Mouse (Mus musculus) right cerebral cortex, postnatal 4 days (tissue): Measurements from ENCODE around the gene Frem2.

Source experiments
- DNase-seq: peaks from one replicate; pipeline ENCODE4 v3.0.0-alpha.2; 2022

Frem2 gene

DNA sequence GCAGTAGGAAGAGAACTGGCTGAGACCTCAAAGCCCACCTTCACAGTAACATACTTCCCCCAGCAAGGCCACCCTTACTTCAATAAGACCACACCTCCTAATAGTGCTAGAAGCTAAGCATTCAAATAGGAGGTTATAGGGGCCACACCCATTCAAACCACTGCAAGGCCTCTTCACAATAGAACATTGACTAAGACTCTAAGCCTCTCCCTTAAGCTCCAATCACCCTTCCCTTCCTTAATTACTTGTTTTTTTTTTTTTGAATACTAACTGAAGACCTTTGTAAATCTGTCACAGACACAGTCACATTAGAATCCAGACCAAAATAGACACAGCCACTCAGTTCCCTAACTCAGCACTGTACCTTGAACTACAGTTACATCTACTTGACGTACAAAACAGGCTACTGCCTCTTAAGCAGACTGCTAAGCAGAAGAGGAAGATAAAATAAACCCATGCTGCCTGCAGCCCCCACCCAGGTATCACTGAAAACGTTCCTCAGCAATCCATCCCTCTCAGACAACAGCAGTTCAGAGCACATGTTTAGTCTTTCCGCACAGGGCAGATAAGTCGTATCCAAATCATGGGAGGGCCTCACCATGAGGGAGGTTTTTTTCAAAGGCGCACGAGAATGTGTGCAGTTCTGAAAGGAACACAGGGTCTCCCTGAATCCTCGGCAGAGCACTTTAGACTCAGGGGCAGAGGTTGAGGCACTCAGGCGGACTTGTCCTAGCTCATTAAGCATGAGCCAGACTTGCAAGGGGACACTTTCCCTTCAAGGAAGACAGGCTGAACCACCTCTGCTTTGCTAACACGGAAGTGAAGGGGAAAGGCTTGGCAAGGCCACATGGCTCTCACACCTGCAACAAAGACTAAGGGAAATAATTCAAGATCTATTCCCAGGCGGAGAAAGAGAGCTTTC, 101.9 kb downstream of the Frem2 start:
- DNase-seq = no peak

DNA sequence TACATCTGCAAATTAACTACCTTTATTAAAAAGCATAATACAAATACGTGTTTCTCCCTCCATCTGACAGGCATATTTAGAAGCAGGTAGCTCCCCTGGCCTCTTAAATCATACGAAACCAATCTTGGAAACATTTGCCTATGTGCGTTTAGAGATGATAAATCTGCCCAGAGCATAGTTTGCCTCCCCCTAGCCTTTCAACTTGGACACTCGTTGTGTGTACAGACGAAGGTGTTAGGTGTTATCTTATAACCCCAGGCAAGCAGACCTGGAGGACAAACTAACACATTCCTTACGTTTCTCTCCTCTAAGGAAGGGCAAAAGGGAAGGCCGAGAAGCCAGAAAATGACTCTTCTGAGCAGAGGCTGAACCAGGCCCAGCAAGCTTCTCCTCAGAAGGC, 104.5 kb downstream of the Frem2 start:
- DNase-seq = no peak

DNA sequence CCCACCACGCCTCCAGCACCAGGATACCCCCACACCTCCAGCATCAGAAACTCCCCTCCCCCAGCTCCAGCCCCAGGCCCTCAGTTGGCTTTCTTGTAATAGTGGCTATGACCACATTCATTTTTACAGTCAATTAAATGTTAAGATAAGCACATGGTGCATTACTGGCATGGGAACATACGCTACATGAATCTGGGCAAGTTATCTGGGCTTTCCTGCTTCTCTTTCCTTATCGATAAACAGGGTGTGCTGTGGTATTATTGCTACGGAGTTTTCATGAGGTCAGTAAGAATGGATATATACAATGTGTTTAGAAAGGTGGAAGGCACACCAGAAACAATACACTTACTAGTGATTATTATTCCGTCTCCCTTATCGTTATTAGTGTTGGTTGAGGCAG, 125.1 kb downstream of the Frem2 start:
- DNase-seq = no peak

DNA sequence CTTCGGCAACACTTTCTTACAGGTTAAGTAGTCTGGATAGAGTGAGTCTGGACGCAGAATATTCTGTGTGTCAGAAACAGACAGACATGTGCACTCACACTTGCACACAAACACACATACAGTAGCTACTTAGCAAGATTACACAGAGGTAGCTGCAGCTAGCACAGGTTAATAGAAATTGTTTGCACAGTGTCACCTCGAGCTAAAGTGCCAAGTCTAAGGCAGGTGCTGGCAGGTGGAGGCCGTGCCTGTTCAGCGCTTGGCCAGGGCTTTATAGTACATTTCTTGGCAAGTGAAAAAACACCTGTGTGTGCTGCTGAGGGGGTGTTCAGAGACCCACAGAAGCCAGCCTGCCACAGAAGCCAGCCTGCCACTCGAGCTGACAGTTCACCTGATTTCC, 126.8 kb downstream of the Frem2 start:
- no peak for DNase-seq

DNA sequence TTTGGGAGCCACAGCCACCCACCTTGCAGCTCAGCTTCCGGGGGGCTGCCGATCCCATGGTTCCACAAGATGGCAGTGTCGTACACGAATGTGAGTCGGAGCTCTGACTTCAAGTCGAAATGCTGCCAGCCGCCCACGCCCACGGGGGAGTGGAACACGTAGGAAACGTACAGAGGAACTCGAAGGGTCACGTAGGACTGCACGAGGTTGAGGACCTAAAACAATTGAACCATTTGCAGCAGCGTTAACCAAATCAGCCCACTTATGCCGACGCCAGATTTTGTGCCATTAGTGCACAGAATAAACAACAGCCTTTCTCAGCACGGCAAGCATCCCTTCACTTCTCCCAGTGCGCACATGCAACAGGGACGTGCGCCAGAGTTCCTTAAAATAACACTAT, 131.4 kb downstream of the Frem2 start:
- peak; percentile 94 for DNase-seq

DNA sequence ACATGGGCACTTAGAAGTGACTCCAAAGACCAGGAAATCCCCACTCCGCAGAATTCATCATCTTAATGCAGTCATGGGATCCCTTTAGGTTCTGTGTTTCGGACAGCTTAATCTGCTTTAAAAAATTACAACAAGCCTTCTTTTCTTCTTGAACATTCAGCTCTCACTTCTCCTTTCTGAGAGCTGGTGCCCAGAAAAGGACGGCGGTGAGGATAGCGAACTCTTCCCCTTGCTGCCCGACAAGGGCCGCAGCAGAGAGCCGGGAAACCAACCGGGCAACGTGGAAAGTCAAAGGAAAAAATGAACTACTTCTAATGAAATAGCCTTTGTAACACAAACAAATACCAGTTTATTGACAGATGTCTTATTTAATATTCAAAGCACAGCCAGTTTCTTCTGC, 134.4 kb downstream of the Frem2 start:
- no peak for DNase-seq

DNA sequence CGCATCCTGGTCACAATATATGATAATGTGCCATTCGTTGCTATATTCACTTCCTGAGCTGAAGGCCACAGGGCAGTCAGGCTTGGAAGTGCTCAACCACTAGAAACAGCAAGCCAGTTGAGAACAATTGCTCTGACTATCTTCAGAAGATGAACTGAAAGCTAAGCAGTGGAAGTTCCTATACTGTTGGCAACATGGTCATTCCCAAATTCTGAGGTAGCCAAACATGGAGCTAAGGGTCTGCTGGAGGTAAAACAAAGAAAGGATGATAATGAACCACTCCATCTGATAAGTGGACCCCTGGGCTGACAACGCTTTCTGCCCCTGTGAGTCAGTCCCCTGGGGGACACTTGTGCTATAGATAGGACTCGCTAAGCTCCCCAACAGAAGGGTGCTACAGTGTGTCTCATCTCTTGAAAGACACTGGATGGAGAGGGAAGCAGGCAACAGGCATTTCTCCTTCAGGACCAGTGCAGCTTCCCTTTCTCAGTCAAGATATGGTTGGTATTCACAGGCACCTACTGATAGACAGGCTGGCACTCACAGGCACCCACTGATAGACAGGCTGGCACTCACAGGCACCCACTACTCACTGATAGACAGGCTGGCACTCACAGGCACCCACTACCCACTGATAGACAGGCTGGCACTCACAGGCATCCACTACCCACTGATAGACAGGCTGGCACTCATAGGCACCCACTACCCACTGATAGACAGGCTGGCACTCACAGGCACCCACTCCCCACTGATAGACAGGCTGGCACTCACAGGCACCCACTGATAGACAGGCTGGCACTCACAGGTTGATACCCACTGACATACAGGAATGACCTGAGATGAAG, 142.7 kb downstream of the Frem2 start:
- no peak for DNase-seq

DNA sequence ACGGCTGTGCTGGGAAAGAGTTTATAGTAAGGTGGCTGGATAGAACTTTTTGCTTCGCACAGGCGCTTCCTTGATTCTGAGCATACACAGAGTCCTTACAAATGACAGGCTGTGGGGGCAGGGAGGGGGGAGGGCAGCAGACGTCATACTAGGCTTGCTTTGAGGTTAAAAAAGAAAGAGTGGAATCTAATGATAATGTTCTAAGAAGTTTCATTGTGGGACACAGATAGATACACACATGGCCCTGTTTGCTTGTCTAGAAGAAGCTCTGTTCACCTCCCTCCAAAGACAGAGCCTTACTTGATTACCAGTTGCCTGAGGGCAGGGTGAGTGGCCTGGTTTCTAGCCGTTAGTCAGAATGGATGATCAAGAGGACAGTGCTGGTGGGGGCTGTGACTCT, 144.1 kb downstream of the Frem2 start:
- no peak for DNase-seq

DNA sequence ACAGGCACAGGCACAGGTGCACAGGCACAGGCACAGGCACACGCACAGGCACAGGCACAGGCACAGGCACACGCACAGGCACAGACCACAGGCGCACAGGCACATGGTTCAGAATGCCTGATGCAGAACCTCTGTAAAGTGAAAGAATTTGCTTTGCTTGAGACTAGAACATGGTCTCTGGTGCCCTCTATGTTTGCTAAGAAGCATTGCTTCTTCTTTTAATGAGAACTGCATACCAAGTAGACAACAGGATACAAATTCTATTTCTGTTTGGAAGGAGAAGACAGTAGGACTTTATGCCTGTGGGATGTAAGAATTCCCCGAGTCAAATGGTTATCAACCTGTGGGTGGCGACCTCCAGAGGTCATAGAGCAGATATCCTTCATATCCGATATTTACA, 154.7 kb downstream of the Frem2 start:
- DNase-seq = no peak

DNA sequence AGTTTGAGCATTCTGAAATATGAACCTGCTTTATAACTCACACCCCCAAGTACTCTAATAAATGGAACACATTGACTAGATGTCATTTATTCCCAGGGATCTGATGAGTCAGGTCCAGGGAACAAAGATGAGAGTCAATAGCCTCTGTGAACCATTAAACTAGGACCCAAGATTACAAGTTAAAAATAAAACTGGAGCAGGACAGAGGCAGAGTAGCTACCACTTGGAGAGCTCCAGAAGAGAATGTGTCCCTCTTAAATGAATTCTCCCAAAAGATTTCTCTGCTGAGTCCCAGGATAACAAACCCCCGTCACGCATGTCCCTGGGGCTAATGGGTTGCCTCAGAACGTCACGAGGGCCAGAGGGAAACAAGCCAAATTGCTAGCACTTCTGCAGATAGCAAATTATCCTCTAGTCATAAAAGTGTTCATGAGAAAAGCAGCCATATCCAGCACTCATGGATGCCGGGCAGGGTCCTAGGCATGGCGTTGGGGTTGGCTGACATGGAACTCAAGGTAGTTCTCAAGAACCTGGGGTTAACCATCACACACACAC, 158.7 kb downstream of the Frem2 start:
- no peak for DNase-seq

DNA sequence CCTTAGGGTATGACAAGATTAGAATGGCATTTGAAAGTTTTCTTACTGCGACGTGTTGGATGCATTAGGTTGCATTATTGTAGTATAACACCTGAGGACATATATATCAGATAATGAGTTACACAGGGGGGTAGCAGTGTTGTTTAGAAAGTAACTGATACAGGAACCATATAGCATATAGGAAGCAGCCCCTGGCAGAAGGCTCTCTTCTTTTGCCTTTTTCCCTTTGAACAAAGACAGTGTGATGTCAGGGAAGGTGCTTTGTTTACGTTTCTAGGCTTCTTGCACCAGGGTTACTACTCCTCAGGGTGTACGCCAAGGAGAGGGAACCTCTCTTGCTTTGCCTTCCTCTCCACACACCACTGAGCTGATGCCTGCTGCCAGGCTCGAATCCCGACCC, 168.8 kb downstream of the Frem2 start, which contains the start of gene Stoml3:
Gene Stoml3 (plus strand): TSS at position 301 of the 400 bp plus-strand sequence.
- DNase-seq = no peak

DNA sequence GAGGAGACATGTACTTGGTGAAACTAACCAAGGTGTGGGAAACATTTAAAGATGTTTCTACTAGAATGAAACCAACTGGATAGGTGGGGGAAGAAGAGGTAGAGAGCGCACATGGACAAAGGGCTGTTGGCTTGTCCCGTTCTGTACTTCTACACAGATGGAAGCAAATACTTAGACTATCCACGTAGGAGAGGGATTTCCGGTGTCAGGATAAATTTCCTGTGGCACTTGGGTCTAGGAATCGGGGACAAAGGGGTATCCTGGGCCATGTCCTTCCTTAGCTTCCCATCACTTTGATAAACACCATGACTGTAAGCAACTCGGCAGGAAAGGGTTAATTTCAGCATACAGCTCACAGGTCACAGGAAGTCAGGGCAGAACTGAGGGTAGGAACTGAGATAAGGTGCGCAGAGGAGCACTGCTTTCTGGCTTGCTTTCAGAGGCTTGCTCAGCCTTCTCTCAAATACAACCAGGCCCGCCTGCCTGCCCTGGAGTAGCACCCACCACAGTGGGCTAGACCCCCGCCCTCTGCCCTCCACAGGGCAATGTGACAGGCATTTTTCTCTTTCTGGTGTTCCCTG, 170.1 kb downstream of the Frem2 start:
- DNase-seq = no peak

DNA sequence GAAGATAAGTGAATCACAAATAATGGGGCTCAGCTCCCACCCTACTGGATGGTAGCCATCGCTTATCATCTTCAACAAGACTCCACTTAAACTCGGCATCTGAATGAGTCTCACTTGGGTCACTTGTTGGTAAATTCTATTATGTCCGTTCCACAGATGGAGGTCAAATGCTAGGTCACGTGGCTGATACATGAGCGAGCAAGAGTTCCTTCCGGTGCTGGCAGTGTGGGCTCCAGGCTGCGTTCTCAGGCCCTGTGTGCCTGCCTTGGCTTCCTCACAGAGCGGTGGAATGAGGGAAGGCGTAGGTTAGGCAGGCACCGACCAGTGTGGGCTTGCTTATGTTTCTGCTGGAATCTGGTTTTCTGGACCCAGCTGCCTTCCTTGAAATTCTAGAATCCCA, 170.6 kb downstream of the Frem2 start:
- DNase-seq = no peak

DNA sequence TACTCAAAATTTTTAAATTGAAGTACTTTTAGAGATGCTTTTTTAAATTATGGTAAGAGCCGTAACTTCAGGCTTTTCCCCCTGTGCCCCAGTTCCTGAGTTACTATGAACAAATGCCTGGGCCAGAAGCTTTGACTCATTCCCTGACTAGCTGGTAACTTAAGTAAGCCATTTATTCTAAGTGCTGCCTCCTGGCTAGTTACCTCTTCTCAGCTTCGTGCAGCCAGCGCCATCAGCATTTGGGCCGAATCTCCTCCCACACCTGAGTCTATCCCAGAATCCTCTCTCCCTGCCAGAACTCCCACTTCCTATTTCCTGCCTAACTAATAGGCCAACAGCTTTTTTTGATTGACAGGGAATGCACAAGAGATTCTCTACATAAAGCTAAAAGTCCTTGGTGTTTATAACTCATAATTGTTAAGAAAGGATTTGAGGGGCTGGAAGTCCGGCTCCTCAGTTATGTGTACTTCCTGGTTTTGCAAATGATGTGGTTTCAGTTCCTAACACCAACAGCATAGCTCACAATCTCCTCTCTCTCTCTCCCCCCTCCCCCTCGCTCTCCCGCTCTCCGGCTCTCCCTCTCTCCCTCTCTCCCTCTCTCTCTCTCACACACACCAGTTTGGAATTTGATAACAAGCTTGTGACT, 173.6 kb downstream of the Frem2 start:
- no peak for DNase-seq

DNA sequence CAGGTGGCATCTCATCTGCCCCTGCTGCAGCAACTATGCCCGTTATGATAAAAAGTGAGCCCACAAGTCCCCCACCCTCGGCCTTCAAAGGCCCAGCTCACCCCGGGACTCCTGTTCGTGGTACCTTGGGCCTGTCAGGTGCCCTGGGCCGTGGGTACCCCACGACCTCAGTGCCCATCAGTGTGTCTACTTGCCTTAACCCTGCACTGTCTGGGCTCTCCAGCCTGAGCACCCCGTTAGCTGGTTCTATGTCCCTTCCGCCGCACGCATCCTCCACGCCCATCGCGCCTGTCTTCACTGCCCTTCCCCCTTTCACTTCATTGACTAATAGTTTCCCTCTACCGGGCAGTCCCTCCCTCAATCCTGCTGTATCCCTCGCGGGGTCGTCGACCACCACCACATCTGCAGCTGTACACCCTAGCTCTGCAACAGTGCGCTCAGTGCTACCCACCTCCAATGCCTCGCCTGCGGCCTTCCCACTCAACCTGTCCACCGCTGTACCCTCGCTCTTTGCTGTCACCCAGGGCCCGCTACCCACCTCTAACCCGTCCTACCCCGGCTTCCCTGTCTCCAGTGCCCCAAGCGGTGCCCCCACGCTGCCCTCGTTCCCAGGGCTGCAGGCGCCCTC, 178.6 kb downstream of the Frem2 start:
- DNase-seq = no peak

DNA sequence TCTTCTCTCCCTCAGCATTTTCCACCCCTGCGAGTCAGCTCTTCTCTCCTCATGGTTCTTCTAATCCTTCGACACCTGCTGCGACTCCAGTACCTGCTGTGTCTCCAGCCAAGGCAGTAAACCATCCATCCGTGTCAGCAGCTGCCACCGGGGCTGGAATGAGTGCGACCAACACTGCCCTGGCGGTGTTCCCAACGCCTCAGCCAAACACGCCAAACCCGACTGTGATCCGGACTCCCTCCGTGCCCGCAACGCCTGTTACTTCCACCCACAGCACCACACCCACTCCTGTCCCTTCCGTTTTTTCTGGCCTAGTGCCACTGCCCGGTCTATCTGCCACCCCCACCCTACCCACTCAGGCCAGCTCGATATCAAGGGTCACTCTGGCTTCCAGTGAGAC, 179.7 kb downstream of the Frem2 start:
- DNase-seq = no peak

DNA sequence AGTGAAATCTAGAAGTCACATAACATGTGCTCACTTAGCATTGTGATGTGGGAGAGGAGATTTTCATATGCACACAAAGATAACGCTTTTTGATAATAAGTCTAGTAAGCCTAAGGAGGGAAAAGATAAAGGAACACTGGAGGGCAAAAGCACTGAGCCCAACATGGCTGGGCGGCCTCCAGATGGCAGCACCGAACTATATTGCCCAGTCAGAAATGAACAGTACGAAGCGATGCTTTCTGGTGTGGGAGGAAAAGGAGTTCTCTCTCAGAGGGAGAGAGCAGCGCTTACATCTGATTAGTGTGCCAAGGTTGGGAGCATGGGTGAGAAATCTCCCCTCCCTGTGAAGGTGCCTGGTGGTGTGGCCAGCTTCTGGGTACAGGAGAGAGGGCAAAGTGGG, 181.3 kb downstream of the Frem2 start:
- DNase-seq = peak; percentile 69

DNA sequence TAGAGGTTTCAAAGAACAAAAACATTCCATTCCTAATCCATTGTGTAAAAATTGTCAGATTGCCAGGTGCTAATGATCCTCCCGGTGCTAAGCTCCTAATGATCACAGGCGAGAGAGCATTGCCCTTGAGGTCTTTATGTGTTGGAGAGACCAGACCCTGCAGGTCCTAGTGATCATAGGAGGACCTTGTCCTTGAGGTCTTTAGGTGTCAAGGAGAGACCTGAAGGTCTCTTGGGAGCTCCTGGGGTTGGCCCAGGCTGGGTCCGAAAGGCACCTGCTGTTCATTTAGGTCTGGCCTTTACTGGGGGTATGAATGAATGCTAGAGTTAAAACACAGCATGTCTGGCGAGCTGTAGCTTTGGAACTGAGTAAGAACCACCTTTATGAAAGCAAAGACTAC, 183.0 kb downstream of the Frem2 start:
- no peak for DNase-seq

DNA sequence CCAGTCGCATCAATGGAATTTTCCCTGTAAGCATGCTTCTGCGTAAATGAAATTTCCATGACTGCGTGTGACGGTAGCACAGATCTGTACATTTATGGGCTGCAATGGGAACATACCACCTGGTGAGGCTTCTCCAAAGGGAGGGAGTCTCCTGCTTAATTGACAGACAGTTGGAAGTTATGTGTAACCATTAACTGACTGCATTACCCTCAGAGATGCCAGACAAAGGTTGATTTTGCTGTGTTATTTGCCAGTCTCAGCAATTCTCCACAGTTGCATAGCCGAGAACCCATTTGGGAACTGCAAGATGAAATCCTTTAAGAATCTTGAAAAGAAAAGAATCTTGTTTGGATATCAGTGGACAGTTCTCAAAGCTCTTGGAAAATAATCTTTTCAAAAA, 185.1 kb downstream of the Frem2 start:
- DNase-seq = no peak

DNA sequence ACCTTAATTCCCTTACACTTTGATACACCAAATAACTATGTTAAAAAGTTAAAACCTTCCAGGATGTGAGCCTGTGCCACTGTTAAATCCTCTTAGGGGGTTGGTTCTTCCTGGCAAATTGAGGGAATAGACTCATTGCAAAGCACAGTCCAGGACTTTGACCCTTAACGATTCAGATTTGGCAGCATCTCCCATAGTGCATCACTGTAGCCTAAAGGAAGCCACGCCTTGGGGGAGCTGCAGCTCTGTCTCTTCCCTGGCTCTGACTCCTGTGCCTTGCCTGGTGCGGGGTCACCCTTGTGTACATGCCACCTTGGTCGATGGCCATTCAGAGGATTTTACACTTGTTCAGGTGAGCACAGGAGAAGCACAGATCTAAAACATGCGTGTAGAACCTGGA, 187.5 kb downstream of the Frem2 start:
- DNase-seq = no peak

DNA sequence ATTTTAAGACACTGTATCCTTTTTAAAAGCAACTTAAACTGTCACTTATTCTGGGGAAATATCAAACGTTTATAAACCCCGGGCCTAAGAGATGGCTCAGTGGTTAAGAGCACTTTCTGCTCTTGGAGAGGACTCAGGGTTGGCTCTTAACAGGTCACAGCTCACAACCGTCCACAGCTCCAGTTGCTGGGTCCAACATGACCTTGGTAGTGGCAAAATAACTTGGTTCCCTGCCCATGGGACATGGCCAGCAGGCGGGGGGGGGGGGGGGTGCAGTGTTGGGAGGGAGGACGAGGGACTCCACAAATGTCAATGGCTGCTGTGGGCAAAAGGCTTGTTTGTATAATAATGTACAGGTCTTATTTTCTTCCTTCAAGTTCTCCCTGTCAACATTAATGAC, 189.8 kb downstream of the Frem2 start:
- no peak for DNase-seq

DNA sequence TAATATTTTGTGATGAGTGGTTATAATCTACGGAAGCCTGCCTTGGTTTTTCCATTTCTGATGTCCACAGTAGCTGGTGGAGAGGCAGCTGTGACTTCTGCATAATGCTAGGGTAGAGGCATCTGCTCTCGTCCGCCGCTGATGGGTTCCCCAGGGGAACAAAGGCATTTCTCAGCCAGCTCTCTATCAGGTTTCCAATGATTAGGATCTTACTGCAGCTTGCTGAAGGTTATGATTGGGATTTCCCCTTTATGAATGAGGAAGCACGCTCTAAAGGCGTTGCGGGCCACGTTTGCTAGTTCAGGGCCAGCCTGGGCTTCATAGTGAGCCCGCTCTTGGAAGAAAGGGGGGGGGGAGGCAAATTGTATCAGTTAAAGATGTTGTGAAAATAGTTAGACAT, 190.7 kb downstream of the Frem2 start:
- DNase-seq = no peak
